Mouse (Mus musculus): ENCODE measurements at regions not wholly inside any gene's neighbourhood (a gene's known extent, or its start where the extent isn't known, plus 50 kb on each side); places are given as distances from the start of the nearest gene placed in this dataset.

DNA sequence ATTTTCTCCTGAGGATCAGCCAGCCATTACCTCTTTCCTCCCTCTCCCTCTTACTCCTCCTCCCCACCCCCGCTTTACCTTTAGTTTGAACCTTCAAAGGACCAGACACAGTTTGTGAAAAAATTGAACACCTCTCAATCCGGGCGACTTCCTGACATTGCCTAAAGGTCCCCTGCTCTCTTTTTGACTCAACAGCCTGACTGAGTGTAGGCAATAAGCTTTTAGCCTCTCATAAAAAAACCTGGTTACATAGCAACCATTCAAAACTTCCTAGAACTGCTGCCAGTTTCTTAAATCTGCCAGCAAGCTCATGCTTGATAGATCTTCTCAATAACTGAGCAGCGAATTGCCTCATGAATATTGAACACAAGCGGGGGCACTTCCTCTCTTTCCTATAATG, 71.7 kb downstream of the Zfp945 start:
- Histone ChIP-seq H3K9ac (ENCODE audit: insufficient read depth, low read depth, low read length, poor library complexity, severe bottlenecking) (no peak overlapping the region), H3K4me3 (ENCODE audit: insufficient read depth in 1 of 2, low read depth in 1 of 2, low read length in 2 of 2, poor library complexity in 1 of 2, severe bottlenecking in 1 of 2) (no peak overlapping the region), H3K27ac (ENCODE audit: insufficient read depth, low read depth, low read length, poor library complexity, severe bottlenecking) (no peak overlapping the region), H3K9me3 (ENCODE audit: control insufficient read depth, insufficient read depth, low read depth, low read length) (no peaks in the 10 kb centered on the region), H3K36me3 (ENCODE audit: control insufficient read depth, insufficient read depth, low read length, poor library complexity, severe bottlenecking) (no peaks in the 10 kb centered on the region), H3K4me1 (ENCODE audit: control insufficient read depth in 2 of 2, insufficient read depth in 2 of 2, low read length in 2 of 2, poor library complexity in 1 of 2) (no peaks in the 10 kb centered on the region)
- TF ChIP-seq ZC3H11A (IDR thresholded peaks at IDR 0.05; ENCODE audit: borderline replicate concordance, low read depth, low read length) (no peak), HCFC1 (IDR thresholded peaks at IDR 0.05; ENCODE audit: borderline replicate concordance, insufficient read depth, low read length) (no peak), ZNF384 (IDR thresholded peaks at IDR 0.05; ENCODE audit: low read depth, low read length) (no peak), MAFK (IDR thresholded peaks at IDR 0.05; ENCODE audit: insufficient read depth, low read depth, low read length) (no peak), CHD2 (IDR thresholded peaks at IDR 0.05; ENCODE audit: low read depth, low read length) (no peak)
- DNase-seq (ENCODE audit: low read depth, low spot score): no peak
- in situ Hi-C loops (cut with MboI; ENCODE audit: low sequenced_read_pairs in 2 of 2, unreplicated experiment in 2 of 2): no loop called here

GRCm38 (mm10) chr17:22784481-22784880, 82.5 kb downstream of the Zfp945 start:
- no peaks in the 10 kb centered on the region for H3K36me3 ChIP-seq (ENCODE audit: control insufficient read depth, insufficient read depth, low read length, poor library complexity, severe bottlenecking)
- no peak overlapping the region for H3K27ac ChIP-seq (ENCODE audit: insufficient read depth, low read depth, low read length, poor library complexity, severe bottlenecking)
- H3K4me1 ChIP-seq (ENCODE audit: control insufficient read depth in 2 of 2, insufficient read depth in 2 of 2, low read length in 2 of 2, poor library complexity in 1 of 2): no peaks in the 10 kb centered on the region
- TF ChIP-seq ZC3H11A (IDR thresholded peaks at IDR 0.05; ENCODE audit: borderline replicate concordance, low read depth, low read length) (no peak), MAFK (IDR thresholded peaks at IDR 0.05; ENCODE audit: insufficient read depth, low read depth, low read length) (no peak), HCFC1 (IDR thresholded peaks at IDR 0.05; ENCODE audit: borderline replicate concordance, insufficient read depth, low read length) (no peak), CHD2 (IDR thresholded peaks at IDR 0.05; ENCODE audit: low read depth, low read length) (no peak), ZNF384 (IDR thresholded peaks at IDR 0.05; ENCODE audit: low read depth, low read length) (no peak)
- in situ Hi-C loops (cut with MboI; ENCODE audit: low sequenced_read_pairs in 2 of 2, unreplicated experiment in 2 of 2): no loop called here
- H3K4me3 ChIP-seq (ENCODE audit: insufficient read depth in 1 of 2, low read depth in 1 of 2, low read length in 2 of 2, poor library complexity in 1 of 2, severe bottlenecking in 1 of 2): no peak overlapping the region
- no peaks in the 10 kb centered on the region for H3K9me3 ChIP-seq (ENCODE audit: control insufficient read depth, insufficient read depth, low read depth, low read length)
- H3K9ac ChIP-seq (ENCODE audit: insufficient read depth, low read depth, low read length, poor library complexity, severe bottlenecking): no peak overlapping the region
- DNase-seq (ENCODE audit: low read depth, low spot score): no peak

- H3K36me3 ChIP-seq (ENCODE audit: control insufficient read depth, insufficient read depth, low read length, poor library complexity, severe bottlenecking): no peaks in the 10 kb centered on the region
- peak; percentile 42 for DNase-seq (ENCODE audit: low read depth, low spot score)
- in situ Hi-C loops (cut with MboI; ENCODE audit: low sequenced_read_pairs in 2 of 2, unreplicated experiment in 2 of 2): no loop called here
- H3K4me3 ChIP-seq (ENCODE audit: insufficient read depth in 1 of 2, low read depth in 1 of 2, low read length in 2 of 2, poor library complexity in 1 of 2, severe bottlenecking in 1 of 2): no peak overlapping the region
- TF ChIP-seq ZC3H11A (IDR thresholded peaks at IDR 0.05; ENCODE audit: borderline replicate concordance, low read depth, low read length) (no peak), ZNF384 (IDR thresholded peaks at IDR 0.05; ENCODE audit: low read depth, low read length) (no peak), CHD2 (IDR thresholded peaks at IDR 0.05; ENCODE audit: low read depth, low read length) (0 out of 2 replicates have a peak, but pooled peaks have one; percentile 26), HCFC1 (IDR thresholded peaks at IDR 0.05; ENCODE audit: borderline replicate concordance, insufficient read depth, low read length) (no peak), MAFK (IDR thresholded peaks at IDR 0.05; ENCODE audit: insufficient read depth, low read depth, low read length) (0 out of 2 replicates have a peak, but pooled peaks have one; percentile 12)
- no peak overlapping the region; the same call in 1 of the 2 replicates for H3K27ac ChIP-seq (ENCODE audit: insufficient read depth, low read depth, low read length, poor library complexity, severe bottlenecking)
- H3K9me3 ChIP-seq (ENCODE audit: control insufficient read depth, insufficient read depth, low read depth, low read length): no peaks in the 10 kb centered on the region
- H3K4me1 ChIP-seq (ENCODE audit: control insufficient read depth in 2 of 2, insufficient read depth in 2 of 2, low read length in 2 of 2, poor library complexity in 1 of 2): peaks cover 0 to 3% of the 10 kb centered on the region in 2 experiments; a peak in 1 of 4 replicates
- no peak overlapping the region for H3K9ac ChIP-seq (ENCODE audit: insufficient read depth, low read depth, low read length, poor library complexity, severe bottlenecking)
These were observed 121.2 kb downstream of the Zfp945 start for GRCm38 (mm10) chr17:22745736-22746135.

DNA sequence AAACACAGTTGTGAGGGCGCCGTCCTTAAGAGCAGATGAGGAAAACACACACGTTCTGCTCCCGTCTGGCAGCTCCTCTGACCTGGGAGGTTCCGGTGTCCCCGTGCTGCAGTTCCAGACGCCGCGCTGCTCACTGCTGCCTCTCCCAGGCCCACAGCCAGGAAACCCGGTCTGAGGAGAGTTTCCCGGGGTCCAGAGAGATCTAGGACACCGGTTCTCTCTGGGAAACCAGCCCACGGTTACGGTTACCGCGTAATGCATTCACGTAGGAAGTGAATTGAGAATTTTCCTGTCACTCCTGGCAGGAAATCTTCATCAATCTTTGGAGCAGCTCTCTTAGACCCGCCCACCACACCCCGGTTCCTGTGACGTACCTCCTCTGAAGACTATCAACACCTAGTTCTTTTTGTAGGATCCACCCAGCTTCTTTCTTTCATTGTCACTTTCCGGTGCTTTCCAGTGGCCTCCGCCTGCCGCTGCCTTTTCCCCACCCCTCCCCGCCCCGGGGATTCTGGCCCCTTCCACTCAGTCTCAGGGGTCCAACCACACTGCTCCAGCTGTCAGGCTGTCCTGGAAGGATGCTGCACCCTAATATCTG, 127.3 kb downstream of the Zfp945 start:
- Histone ChIP-seq H3K9ac (ENCODE audit: insufficient read depth, low read depth, low read length, poor library complexity, severe bottlenecking) (peak overlapping the region; percentile 84), H3K9me3 (ENCODE audit: control insufficient read depth, insufficient read depth, low read depth, low read length) (no peaks in the 10 kb centered on the region), H3K27ac (ENCODE audit: insufficient read depth, low read depth, low read length, poor library complexity, severe bottlenecking) (peak overlapping the region; percentile 63), H3K4me3 (ENCODE audit: insufficient read depth in 1 of 2, low read depth in 1 of 2, low read length in 2 of 2, poor library complexity in 1 of 2, severe bottlenecking in 1 of 2) (peak overlapping the region; percentile 84 to 91), H3K4me1 (ENCODE audit: control insufficient read depth in 2 of 2, insufficient read depth in 2 of 2, low read length in 2 of 2, poor library complexity in 1 of 2) (no peaks in the 10 kb centered on the region), H3K36me3 (ENCODE audit: control insufficient read depth, insufficient read depth, low read length, poor library complexity, severe bottlenecking) (peaks cover 4% of the 10 kb centered on the region; the same call in 1 of the 2 replicates)
- TF ChIP-seq CHD2 (IDR thresholded peaks at IDR 0.05; ENCODE audit: low read depth, low read length): no peak
- TF ChIP-seq MAFK (IDR thresholded peaks at IDR 0.05; ENCODE audit: insufficient read depth, low read depth, low read length): no peak
- TF ChIP-seq ZC3H11A (IDR thresholded peaks at IDR 0.05; ENCODE audit: borderline replicate concordance, low read depth, low read length): no peak
- TF ChIP-seq ZNF384 (IDR thresholded peaks at IDR 0.05; ENCODE audit: low read depth, low read length): no peak
- TF ChIP-seq HCFC1 (IDR thresholded peaks at IDR 0.05; ENCODE audit: borderline replicate concordance, insufficient read depth, low read length): no peak
- in situ Hi-C loops (cut with MboI; ENCODE audit: low sequenced_read_pairs in 2 of 2, unreplicated experiment in 2 of 2): no loop called here
- peak; percentile 72 for DNase-seq (ENCODE audit: low read depth, low spot score)

Measured in ES-E14 (cell line).